Mouse (Mus musculus) R1 (cell line): ENCODE data around the gene Pml.
"Not testable (repeated sequence)": the region's sequence is repeated elsewhere in the genome, so short reads cannot be mapped to it uniquely, and the experiment has no call there.

Source experiments
- DNase-seq: peaks from one replicate; pipeline ENCODE4 v3.0.0-alpha.2; 2018; ENCODE audit warnings: low read depth, low spot score

Pml gene

GRCm38 (mm10) chr9:58272068-58272541 is 22.5 kb upstream of the Pml start:
- DNase-seq: peak; percentile 82

GRCm38 (mm10) chr9:58271551-58271950 is 22.0 kb upstream of the Pml start:
- DNase-seq: peak; percentile 76

DNA sequence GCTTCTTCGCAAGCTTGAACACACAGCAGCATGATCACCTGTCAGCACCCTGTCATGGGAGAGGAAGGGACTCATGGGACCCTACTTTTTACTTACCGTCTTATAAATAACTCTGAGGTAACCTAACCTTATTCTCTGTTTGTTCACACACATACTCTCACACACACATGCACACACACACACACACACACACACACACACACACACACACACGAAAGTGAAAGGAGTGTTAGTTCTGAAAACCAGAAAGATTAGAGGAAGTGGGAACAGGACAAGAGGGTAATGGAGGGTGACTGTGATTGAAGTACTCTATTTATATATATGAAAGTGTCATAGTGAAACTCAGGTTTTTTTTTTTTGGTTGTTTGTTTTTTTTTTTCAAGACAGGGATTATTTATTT is 21.5 kb upstream of the Pml start:
- no peak for DNase-seq

DNA sequence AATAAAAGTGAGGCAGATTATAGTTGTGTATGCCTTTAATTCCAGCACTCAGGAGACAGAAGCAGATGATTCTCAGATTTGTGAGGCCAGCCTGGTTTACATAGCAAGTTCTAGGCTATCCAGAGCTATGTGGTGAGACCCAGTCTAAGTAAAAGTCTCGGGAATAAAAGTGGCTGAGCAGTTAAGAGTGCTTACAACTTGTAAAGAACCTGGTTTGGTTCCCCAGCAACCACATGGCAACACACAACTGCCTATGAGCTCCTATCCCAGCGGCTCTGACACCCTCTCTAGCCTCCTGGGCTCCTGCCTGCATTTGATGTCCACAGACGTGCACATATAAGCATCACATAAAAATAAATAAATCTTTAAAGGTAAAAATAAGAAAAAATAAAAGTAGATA is 20.5 kb upstream of the Pml start:
- peak; percentile 81 for DNase-seq

DNA sequence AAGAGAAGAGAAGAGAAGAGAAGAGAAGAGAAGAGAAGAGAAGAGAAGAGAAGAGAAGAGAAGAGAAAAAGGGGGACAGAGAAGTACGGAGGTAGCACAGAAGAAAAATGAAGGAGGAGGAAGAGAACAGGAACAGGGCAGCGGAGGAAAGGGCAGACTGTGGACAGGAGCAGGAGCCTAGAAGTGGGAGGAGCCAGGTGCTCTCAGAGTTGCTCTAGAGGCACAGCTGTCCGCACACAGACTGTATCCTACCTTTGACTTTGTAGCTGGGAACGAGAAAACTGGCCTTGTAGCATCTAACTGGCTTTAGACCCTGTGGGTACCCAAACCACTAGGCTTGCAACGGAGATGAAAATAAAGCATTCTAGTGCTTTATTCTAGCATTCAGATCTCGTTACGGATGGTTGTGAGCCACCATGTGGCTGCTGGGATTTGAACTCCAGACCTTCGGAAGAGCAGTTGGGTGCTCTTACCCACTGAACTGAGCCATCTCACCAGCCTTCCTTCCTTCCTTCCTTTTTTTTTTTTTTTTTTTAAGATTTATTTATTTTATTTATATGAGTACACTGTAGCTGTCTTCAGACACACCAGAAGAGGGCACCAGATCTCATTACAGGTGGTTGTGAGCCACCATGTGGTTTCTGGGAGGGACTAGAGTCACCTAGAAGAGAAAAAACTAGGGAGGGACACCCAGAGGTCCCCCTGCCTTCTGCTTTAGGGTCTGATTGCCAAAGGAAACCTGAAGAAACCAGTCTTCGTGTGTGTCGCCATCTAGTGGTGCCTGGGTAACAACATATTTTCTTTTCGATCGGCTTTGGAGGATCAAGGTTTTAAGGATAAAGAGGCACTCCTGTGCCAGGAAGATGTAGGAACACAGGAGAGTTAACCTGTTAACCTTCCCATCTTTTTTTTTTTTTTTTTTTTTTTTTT is 19.1 kb upstream of the Pml start:
- DNase-seq: peak; percentile 95

DNA sequence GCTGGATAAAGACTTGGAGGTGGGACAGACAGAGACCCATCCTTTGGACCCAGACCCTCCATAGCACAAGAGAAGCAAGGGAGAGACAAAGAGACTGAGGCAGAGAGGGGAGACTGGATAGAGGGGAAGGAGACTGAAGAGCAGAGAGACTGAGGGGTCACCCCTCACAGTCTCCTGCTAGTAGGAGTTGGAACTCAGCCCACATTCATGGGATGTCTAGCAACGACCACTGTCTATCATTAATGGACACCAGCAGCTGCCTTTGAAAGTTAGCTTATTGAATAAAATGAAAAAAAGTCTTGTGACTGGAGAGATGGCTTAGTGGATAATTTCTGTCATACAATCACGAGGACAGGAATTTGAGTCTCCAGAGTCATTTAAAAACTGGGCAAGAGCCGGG is 17.5 kb upstream of the Pml start:
- DNase-seq: no peak

- DNase-seq: no peak
Observed at GRCm38 (mm10) chr9:58266571-58267011, 17.0 kb upstream of the Pml start.

DNA sequence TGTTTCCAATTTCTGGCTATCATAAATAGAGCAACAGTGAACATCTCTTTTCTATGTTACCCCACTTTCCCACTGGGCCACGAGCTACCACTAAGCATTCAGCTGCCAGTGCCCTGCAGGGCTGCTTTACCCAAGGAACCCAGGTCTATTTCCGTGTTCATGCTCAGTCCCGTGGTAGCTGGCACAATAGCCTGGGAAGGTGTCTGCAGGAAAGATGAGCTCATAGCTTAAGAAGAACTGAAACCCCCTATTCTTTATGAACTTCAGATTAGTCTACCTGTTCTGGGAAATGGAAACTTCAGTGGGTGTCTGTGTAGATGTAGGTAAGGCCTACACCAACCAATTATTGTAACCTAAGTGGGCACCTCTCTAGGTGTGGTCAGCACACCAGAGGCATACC is 15.8 kb upstream of the Pml start:
- DNase-seq: no peak

GRCm38 (mm10) chr9:58262507-58262906 is 12.9 kb upstream of the Pml start:
- DNase-seq: no peak

DNA sequence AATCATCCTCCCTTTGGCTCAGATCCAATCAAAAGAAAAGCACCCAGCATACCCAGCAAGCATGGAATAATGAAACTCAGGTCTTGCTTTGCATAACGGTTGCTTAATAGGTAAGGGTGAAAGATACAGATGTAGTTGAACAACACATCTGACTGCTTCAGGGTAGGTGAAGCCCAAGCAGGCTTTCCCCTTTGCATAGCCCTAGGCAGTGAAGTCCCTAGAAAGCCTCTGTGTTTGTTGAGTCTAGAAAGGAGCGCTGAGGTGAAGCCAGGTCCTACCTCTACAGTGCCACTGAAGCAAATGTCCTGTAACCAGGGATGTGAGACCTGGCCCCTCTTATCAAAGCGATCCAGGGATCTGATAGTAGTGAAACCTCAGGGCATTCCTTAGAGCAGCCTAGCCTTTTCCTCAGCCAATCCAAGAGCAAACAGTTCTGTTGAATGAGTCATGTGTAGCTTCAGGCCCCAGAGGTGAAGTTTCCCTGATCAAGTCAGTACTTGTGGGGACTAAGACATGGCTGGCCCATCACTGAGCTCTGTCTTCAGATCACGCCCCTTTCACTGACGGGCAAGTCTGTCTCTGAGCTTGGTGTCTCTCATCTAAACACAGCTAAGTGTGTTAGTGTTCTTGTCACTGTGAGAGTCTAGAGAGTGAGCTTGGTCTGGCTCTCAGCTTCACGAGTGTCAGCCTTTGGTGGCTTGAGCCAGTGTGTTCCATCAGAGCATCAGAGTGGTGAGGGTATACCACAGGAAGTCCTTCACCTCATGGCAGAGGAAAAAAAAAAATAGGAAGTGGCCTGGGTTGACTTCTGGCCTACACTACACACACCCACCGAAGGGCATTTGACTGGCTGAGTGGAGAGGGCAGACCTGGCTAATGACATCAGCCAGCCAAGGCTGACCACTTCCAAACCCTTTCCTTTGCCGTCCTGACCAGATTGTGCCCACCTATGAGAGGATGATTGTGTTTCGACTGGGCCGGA is 6.4 kb upstream of the Pml start:
- DNase-seq: no peak

DNA sequence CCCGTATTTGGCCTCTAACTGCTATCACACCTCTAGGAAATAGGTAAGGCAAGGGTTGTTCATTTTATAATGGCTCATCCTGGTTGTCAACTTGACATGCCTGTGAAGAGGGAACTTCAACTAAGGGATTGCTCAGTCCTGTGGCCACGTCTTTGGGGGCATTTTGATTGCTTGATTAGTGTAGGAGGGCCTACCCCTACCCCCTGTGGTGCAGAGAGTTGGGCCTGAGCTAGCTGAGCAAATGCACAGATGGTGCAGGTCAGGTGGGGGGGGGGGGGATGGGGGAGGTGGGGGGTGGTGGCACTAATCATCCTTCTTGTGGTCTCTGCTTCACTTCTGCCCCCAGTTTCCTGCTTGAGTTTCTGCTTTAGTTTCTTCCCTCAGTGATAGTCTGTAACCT is 5.5 kb upstream of the Pml start:
- DNase-seq: peak; percentile 60

DNA sequence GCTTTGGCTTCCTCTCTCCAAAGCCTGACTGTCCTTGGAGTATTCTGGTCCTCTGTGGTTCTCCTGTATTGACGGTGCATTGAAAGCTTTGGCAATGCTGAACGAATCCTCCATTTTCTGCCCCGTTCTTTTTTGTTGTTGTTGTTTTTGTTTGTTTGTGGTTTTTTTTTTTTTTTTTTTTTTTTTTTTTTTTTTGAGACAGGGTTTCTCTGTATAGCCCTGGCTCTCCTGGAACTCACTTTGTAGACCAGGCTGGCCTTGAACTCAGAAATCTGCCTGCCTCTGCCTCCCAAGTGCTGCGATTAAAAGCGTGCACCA is 4.2 kb upstream of the Pml start:
- not testable (repeated sequence) for DNase-seq

DNA sequence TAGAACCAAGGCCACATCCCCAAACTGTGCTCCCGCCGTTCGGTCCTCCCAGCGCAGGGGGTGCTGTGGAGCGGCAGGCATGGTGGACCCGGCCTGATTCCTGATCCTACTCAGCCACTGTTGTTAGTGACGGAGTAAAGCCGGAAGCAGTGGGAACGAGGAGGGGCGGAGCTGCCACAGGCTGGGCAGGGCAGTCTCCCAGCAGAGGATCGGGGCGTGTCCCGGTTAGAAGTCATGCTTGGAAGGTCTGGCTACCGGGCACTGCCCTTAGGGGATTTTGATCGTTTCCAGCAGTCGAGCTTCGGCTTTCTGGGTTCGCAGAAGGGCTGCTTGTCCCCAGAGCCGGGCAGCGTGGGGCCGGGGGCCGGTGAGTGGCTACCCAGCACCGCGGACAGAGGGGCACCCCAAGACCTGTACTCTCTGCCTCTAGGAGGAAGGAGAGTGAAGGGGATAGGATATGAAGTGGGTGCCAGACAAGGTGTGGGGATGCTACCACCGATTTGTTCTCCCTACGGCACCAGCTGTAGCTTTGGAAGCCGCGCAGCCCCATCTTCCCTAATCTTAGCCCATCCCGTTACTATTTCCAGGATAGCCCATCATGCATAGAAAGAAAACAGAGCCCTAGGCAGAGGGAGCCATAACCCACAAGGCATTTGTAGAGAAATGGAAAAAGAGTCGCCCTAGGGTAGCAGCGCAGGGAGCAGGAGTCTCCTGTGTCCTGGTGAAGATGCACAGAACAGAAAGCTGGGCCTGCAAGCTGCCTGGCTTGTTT is 3.6 kb upstream of the Pml start, which contains the start of gene Stoml1:
Gene Stoml1 (plus strand): TSS at position 132 of the 772 bp plus-strand sequence.
- peak; percentile 99 for DNase-seq

- not testable (repeated sequence) for DNase-seq
Observed at GRCm38 (mm10) chr9:58250730-58251129, 1.1 kb upstream of the Pml start.

- no peak for DNase-seq
Observed at GRCm38 (mm10) chr9:58250322-58250721, 736 bp upstream of the Pml start.

DNA sequence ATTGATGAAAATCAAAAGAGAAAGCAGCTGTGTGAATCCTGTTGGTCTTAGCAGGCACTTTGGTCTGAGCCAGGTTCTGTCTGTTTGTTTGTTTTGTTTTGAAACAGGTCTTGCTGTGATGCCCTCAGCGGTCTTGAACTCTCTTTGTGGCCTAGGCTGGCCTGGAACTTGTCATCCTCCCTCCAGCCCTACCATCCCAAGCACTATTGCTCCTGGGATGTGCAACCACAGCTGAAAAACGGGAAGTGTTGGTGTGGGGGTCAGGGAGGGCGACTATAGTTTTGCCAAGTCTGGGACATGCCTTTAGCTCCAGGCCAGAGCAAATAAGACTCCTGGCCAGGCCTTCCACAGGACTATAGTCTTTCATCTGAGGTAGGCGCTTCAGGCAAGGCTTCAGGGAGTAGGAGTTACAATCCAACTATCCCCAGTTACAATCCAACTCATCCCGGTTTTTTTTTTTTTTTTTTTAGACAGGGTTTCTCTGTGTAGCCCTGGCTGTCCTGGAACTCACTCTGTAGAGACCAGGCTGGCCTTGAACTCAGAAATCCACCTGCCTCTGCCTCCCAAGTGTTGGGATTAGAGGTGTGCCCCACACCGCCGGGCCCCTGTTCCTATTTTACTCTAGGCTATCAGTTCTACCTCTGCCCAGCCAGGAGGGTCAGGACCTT is 706 bp downstream of the Pml start:
- peak; percentile 37 for DNase-seq

GRCm38 (mm10) chr9:58247064-58247759 is 2.4 kb downstream of the Pml start:
- DNase-seq: peak; percentile 91

DNA sequence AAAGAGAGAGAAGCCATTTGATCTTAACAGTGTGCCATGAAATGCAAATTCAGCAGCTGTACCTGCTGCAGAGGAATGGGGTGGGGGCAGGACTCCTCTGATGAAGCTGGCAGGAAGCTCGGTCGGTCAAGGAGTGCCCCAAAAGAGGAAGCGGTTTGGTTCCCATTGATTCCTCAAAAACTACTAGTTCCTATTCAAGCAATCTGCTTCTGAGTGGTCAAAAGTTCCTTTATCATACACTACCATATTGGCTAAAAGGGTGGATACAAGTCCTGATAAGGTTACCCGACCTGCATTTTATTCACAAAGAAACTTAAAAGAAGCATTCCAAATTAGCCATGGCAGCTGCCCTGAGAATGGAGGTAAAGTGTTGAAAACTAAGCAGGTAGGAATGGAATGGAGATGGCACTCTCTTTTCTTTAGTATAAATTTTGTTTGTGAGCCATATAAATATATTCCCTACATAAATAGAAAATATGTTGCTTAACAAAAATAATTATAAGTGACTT is 3.4 kb downstream of the Pml start:
- peak; percentile 69 for DNase-seq

- peak; percentile 75 for DNase-seq
Observed at GRCm38 (mm10) chr9:58243696-58244095, 5.9 kb downstream of the Pml start.

DNA sequence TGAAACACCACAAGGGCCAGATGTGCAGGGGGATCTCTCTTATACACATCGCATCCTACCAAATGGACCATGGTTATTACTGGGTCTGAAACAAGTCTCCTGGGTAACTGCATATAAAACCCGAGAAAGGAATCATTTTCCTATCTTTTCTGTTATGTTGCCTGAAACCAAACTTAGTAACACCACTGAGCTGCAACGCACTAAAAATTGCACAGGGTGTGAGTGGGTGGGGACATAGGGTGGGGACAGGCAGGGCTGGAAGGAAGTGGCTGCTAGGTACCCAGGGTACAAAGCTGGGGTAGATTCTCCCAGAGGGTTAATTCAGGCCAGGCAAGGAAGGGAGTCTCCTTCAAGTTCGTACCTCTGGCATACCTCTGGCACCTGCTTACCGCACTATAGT is 6.9 kb downstream of the Pml start:
- DNase-seq: no peak
